ENCODE assay signal across 1 mouse cellular context in genomic region chr15:79328058-79328938, GRCm38 (mm10).
A peak's percentile ranks its signal among the peaks of the same experiment; 100 is the strongest.
TF ChIP-seq lines count a peak whose summit lies in the region.

Gene Pla2g6, minus strand, starts transcription at chr15:79328390.

TF ChIP-seq in MEL, 35 proteins besides CTCF, POLR2A, EP300 and RAD21 (continued from another document):
- TF ChIP-seq BHLHE40 (IDR thresholded peaks at IDR 0.05; ENCODE audit: borderline replicate concordance, low read depth, low read length) (no peak), RCOR1 (IDR thresholded peaks at IDR 0.05; ENCODE audit: low read depth, low read length) (no peak), TCF12 (IDR thresholded peaks at IDR 0.05; ENCODE audit: low read depth, low read length) (peak; percentile 23; the same call in 1 of the 2 replicates), MAX (IDR thresholded peaks at IDR 0.05; ENCODE audit: low read length) (peak; percentile 97), SMC3 (IDR thresholded peaks at IDR 0.05; ENCODE audit: low read depth, low read length) (no peak), MYC (IDR thresholded peaks at IDR 0.05; ENCODE audit: low read depth, low read length) (peak; percentile 94; the same call in 1 of the 2 replicates), ZC3H11A (IDR thresholded peaks at IDR 0.05; ENCODE audit: low read depth, low read length) (no peak)
